Mouse (Mus musculus): ENCODE results near the gene Slc35e3. TPM values are rescaled to one million over a fixed set of nuclear protein-coding genes. Genes with fewer than 3 reads are reported as not detected.
A peak's percentile ranks its signal among the peaks of the same experiment; 100 is the strongest.

Slc35e3 gene
- polyA plus RNA-seq (2015; fragmentation: Nextera tagmentation; extraction: Ambion mirVana) = 34.4 and 37.1 TPM in 2 replicates

DNA sequence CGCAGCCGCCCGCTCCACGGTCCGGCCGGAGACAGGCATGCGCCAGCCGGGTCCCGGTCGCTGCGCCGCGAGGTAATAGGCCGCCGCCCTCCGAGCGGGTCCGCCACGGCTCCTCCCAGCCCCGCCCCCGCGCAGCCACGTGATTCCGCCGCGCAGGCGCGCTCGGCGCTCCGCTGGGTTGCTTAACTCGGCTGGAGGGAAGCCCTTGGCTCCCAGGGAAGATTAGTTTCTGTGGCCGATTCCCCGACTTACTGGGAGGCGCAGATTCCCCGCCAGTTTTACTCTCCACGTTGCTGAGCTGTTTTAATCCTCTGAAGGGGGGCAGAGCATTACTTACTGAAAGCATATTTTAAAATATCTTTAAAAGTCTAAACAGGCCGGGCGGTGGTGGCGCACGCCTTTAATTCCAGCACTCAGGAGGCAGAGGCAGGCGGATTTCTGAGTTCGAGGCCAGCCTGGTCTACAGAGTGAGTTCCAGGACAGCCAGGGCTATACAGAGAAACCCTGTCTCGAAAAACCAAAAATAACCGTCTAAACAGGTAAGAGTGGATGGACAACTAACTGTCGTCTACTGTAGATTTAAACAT lies at the start of gene Slc35e3:
Slc35e3 (minus strand) TSS at position 69 of the 587 bp plus-strand sequence.
- H3K4me1 ChIP-seq = peaks cover 21% of the 10 kb centered on the region
- peak within 1 kb of the TSS; percentile 58 for H3K4me3 ChIP-seq
- H3K4me2 ChIP-seq = peak within 1 kb of the TSS; percentile 58
- H3K36me3 ChIP-seq (replicated peaks) = peaks cover 10% of the 10 kb centered on the region
- H3K27me3 ChIP-seq (replicated peaks) = no peaks in the 10 kb centered on the region
- H3K9me3 ChIP-seq = no peaks in the 10 kb centered on the region
- 13% methylated on average over 46 of the region's 46 CpGs for WGBS
- peak within 1 kb of the TSS; percentile 62 for H3K9ac ChIP-seq
- H3K27ac ChIP-seq = peak within 1 kb of the TSS; percentile 67
- ATAC-seq (replicated peaks) = peak; percentile 98

- no peak overlapping the region for H3K4me3 ChIP-seq
- WGBS = 71% methylated on average over 4 of the region's 4 CpGs
- ATAC-seq (replicated peaks) = no peak
- H3K36me3 ChIP-seq (replicated peaks) = no peaks in the 10 kb centered on the region
- H3K9ac ChIP-seq = no peak overlapping the region
- no peaks in the 10 kb centered on the region for H3K9me3 ChIP-seq
- H3K4me1 ChIP-seq = peaks cover 22% of the 10 kb centered on the region
- no peak overlapping the region for H3K4me2 ChIP-seq
- no peak overlapping the region for H3K27ac ChIP-seq
- no peaks in the 10 kb centered on the region for H3K27me3 ChIP-seq (replicated peaks)
Observed at GRCm38 (mm10) chr10:117795206-117795605, 49.0 kb upstream of the Slc35e3 start.

- H3K4me3 ChIP-seq = peak overlapping the region; percentile 90
- H3K4me1 ChIP-seq = peaks cover 22% of the 10 kb centered on the region
- 82% methylated on average over 11 of the region's 11 CpGs for WGBS
- H3K27ac ChIP-seq = peak overlapping the region; percentile 77; the same call in 1 of the 2 replicates
- no peak overlapping the region for H3K9ac ChIP-seq
- ATAC-seq (replicated peaks) = no peak
- H3K36me3 ChIP-seq (replicated peaks) = no peaks in the 10 kb centered on the region
- peak overlapping the region; percentile 74; the same call in 1 of the 2 replicates for H3K4me2 ChIP-seq
- no peaks in the 10 kb centered on the region for H3K9me3 ChIP-seq
- no peaks in the 10 kb centered on the region for H3K27me3 ChIP-seq (replicated peaks)
Observed at GRCm38 (mm10) chr10:117793436-117794030, 47.4 kb upstream of the Slc35e3 start.

- peak within 1 kb of the TSS; percentile 74 for H3K4me2 ChIP-seq
- peak within 1 kb of the TSS; percentile 90 for H3K4me3 ChIP-seq
- no peaks in the 10 kb centered on the region for H3K27me3 ChIP-seq (replicated peaks)
- peaks cover 22% of the 10 kb centered on the region for H3K4me1 ChIP-seq
- ATAC-seq (replicated peaks) = peak; percentile 97
- H3K9ac ChIP-seq = peak within 1 kb of the TSS; percentile 66
- H3K27ac ChIP-seq = peak within 1 kb of the TSS; percentile 77
- H3K9me3 ChIP-seq = no peaks in the 10 kb centered on the region
- no peaks in the 10 kb centered on the region; the same call in 1 of the 2 replicates for H3K36me3 ChIP-seq (replicated peaks)
- WGBS = under 1% methylated on average over 75 of the region's 75 CpGs
Observed at GRCm38 (mm10) chr10:117792141-117793091, 46.3 kb upstream of the Slc35e3 start, which contains the start of gene Nup107. TSS of gene Nup107 (minus strand) at chr10:117792705.

GRCm38 (mm10) chr10:117791171-117791470 lies 45.0 kb upstream of the Slc35e3 start:
- peaks cover 8% of the 10 kb centered on the region for H3K36me3 ChIP-seq (replicated peaks)
- ATAC-seq (replicated peaks) = no peak
- no peak overlapping the region for H3K27ac ChIP-seq
- 97% methylated on average over 2 of the region's 2 CpGs for WGBS
- no peak overlapping the region for H3K4me2 ChIP-seq
- H3K27me3 ChIP-seq (replicated peaks) = no peaks in the 10 kb centered on the region
- peaks cover 22% of the 10 kb centered on the region for H3K4me1 ChIP-seq
- H3K9ac ChIP-seq = no peak overlapping the region
- H3K4me3 ChIP-seq = peak overlapping the region; percentile 90; the same call in 1 of the 2 replicates
- no peaks in the 10 kb centered on the region for H3K9me3 ChIP-seq

DNA sequence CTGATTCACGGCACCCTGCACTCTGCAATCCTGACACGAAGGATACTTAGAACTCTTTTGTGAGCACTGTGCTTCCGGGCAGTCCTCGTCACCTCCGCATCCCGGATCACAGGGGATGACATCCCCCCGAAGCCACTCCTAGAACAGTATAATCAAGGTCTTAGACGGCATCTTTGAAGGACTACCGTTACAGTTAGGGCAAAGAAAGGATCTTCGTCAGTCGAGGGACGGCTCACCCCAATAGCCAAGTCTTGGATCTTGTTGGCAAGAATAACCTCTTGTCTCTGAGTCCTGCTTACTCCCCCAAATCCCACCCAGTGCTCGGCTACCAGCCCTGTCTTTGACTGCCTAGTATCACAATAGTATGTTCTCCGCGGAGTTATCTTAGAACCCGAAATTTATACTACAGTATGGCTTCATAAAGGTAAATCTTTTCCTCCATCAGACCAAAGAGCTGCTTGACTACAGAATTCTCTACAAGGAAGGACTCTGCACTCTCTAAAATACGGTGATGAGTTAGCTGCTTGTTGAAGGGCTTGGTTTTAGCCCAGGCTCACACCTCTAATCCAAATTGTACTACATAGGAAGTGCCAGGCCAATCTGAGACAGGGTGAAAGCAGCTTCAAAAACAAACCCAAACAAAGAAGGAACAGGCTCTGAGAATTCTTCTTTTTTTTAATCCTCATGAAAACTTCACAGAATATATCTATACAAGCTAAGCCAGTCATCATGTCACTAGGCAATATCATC lies 44.4 kb upstream of the Slc35e3 start:
- Histone ChIP-seq H3K4me2 (no peak overlapping the region), H3K27ac (no peak overlapping the region), H3K4me1 (peaks cover 22% of the 10 kb centered on the region), H3K9me3 (no peaks in the 10 kb centered on the region), H3K4me3 (no peak overlapping the region), H3K9ac (no peak overlapping the region), H3K36me3 (replicated peaks) (peaks cover 9% of the 10 kb centered on the region), H3K27me3 (replicated peaks) (no peaks in the 10 kb centered on the region)
- no peak for ATAC-seq (replicated peaks)
- WGBS = 94% methylated on average over 17 of the region's 17 CpGs

GRCm38 (mm10) chr10:117790011-117790410 lies 43.8 kb upstream of the Slc35e3 start:
- Histone ChIP-seq H3K4me2 (no peak overlapping the region), H3K4me1 (peaks cover 22% of the 10 kb centered on the region), H3K27me3 (replicated peaks) (no peaks in the 10 kb centered on the region), H3K9ac (no peak overlapping the region), H3K36me3 (replicated peaks) (peaks cover 9% of the 10 kb centered on the region), H3K27ac (no peak overlapping the region), H3K4me3 (no peak overlapping the region), H3K9me3 (no peaks in the 10 kb centered on the region)
- 95% methylated on average over 1 of the region's 1 CpGs for WGBS
- ATAC-seq (replicated peaks) = no peak

GRCm38 (mm10) chr10:117784646-117785045 lies 38.5 kb upstream of the Slc35e3 start:
- Histone ChIP-seq H3K4me2 (no peak overlapping the region), H3K27ac (no peak overlapping the region), H3K9ac (no peak overlapping the region), H3K27me3 (replicated peaks) (no peaks in the 10 kb centered on the region), H3K4me1 (no peaks in the 10 kb centered on the region), H3K9me3 (no peaks in the 10 kb centered on the region), H3K36me3 (replicated peaks) (peaks cover 18% of the 10 kb centered on the region), H3K4me3 (no peak overlapping the region)
- WGBS = 98% methylated on average over 7 of the region's 7 CpGs
- ATAC-seq (replicated peaks) = no peak

DNA sequence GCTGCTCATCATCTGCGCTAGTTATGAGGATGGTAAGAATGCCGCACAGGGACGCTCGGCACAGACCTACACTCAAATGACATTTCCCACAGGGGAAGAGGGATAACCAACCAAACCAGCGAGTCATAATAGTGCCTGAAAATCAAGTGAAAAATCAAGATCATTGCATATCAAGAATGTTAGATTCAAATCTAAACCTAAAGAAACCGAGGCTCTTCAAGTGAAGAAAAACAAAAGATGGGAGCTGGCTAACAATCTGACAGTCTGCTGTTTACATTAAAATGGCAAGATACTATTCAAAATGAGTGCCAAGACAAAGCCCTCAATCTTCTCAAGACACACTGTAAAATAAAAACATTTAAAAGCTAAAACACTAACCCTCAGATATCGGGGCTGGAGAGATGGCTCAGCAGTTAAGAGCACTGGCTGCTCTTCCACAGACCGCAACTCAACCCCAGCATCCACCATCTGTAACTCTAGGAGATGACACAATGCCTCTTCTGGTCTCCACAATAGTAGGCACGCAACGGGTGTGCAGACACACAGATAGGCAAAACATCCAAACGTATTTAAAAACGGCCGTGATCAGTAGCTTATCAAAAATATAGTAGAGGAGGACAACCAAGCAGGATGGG lies 37.7 kb upstream of the Slc35e3 start:
- Histone ChIP-seq H3K9me3 (no peaks in the 10 kb centered on the region), H3K27ac (no peak overlapping the region), H3K27me3 (replicated peaks) (no peaks in the 10 kb centered on the region), H3K4me3 (no peak overlapping the region), H3K4me2 (no peak overlapping the region), H3K9ac (no peak overlapping the region), H3K4me1 (no peaks in the 10 kb centered on the region), H3K36me3 (replicated peaks) (peaks cover 19% of the 10 kb centered on the region)
- WGBS = 97% methylated on average over 13 of the region's 13 CpGs
- ATAC-seq (replicated peaks) = no peak

GRCm38 (mm10) chr10:117782491-117783260 lies 36.5 kb upstream of the Slc35e3 start:
- no peak overlapping the region for H3K4me2 ChIP-seq
- no peaks in the 10 kb centered on the region for H3K9me3 ChIP-seq
- whole genome bisulfite sequencing = 94% methylated on average over 14 of the region's 14 CpGs
- no peak overlapping the region for H3K4me3 ChIP-seq
- peaks cover 28% of the 10 kb centered on the region for H3K36me3 ChIP-seq (replicated peaks)
- H3K9ac ChIP-seq = no peak overlapping the region
- H3K27ac ChIP-seq = no peak overlapping the region
- no peaks in the 10 kb centered on the region for H3K27me3 ChIP-seq (replicated peaks)
- no peak for ATAC-seq (replicated peaks)
- no peaks in the 10 kb centered on the region for H3K4me1 ChIP-seq

- no peak overlapping the region for H3K4me3 ChIP-seq
- H3K36me3 ChIP-seq (replicated peaks) = peaks cover 28% of the 10 kb centered on the region
Observed at GRCm38 (mm10) chr10:117782056-117782455, 35.9 kb upstream of the Slc35e3 start.

More at GRCm38 (mm10) chr10:117782056-117782455, 35.9 kb upstream of the Slc35e3 start:
- 96% methylated on average over 2 of the region's 2 CpGs for WGBS
- Histone ChIP-seq H3K9ac (no peak overlapping the region), H3K27me3 (replicated peaks) (no peaks in the 10 kb centered on the region), H3K4me1 (no peaks in the 10 kb centered on the region), H3K27ac (no peak overlapping the region), H3K9me3 (no peaks in the 10 kb centered on the region), H3K4me2 (no peak overlapping the region)
- ATAC-seq (replicated peaks) = no peak

Measured in midbrain, embryonic 15.5 days (tissue).